ENCODE assay signal across 10 mouse cellular contexts in genomic region chr12:31191329-31191954, GRCm38 (mm10). TPM values are rescaled to one million over a fixed set of nuclear protein-coding genes. Genes with fewer than 3 reads are reported as not detected.
DNase-seq lines count a peak whose midpoint lies in the region; ATAC-seq and TF ChIP-seq lines count a peak whose summit lies in the region.
"Had no signal": no experiment of that assay in that cellular context is flagged by ENCODE, and none has a peak within 500 bp of the region (broad histone marks: within the 10 kb centered on the region; RNA-seq: fewer than 3 reads in every experiment).

No protein-coding gene starts in this region.

- no peak for TF ChIP-seq CTCF in heart, postnatal 0 days (IDR thresholded peaks at IDR 0.05; ENCODE audit: low read depth)

- H3K27ac ChIP-seq in embryonic facial prominence, embryonic 11.5 days (replicated peaks; ENCODE audit: low read depth, low read length) = no peak overlapping the region
- 0 out of 2 replicates have a peak overlapping the region, but pooled peaks have one; percentile 20 for H3K27ac ChIP-seq in heart, postnatal 0 days (ENCODE audit: low read depth)
- H3K27ac ChIP-seq: macrophage had no signal

- no peaks in the 10 kb centered on the region for H3K9me3 ChIP-seq in embryonic facial prominence, embryonic 11.5 days (replicated peaks; ENCODE audit: control insufficient read depth, low read length)
- H3K9me3 ChIP-seq in heart, postnatal 0 days (replicated peaks; ENCODE audit: control insufficient read depth, low read length) = no peaks in the 10 kb centered on the region

- ATAC-seq in embryonic facial prominence, embryonic 11.5 days (replicated peaks; ENCODE audit: insufficient number of reproducible peaks, low FRiP score, low TSS enrichment, low read depth) = peak; percentile 78; the same call in 1 of the 2 replicates
- ATAC-seq in heart, postnatal 0 days (ENCODE audit: insufficient read depth, low read depth) = peak; percentile 88

- no peak overlapping the region for H3K4me3 ChIP-seq in embryonic facial prominence, embryonic 11.5 days (ENCODE audit: low read depth, low read length)
- H3K4me3 ChIP-seq in heart, postnatal 0 days (ENCODE audit: low read depth, low read length) = no peak overlapping the region

- WGBS in embryonic facial prominence, embryonic 11.5 days = 24% methylated on average over 8 of the region's 8 CpGs
- WGBS in heart, postnatal 0 days = 26% methylated on average over 8 of the region's 8 CpGs

- no peak overlapping the region for H3K4me2 ChIP-seq in embryonic facial prominence, embryonic 11.5 days (ENCODE audit: low read depth, low read length)
- no peak overlapping the region for H3K4me2 ChIP-seq in heart, postnatal 0 days (ENCODE audit: low read depth, low read length)

- H3K4me1 ChIP-seq in embryonic facial prominence, embryonic 11.5 days (ENCODE audit: control insufficient read depth, insufficient read depth, low read length) = no peaks in the 10 kb centered on the region
- peaks cover 8% of the 10 kb centered on the region for H3K4me1 ChIP-seq in heart, postnatal 0 days (ENCODE audit: control insufficient read depth, insufficient read depth)

- H3K36me3 ChIP-seq in embryonic facial prominence, embryonic 11.5 days (replicated peaks; ENCODE audit: control insufficient read depth, insufficient read depth, low read depth, low read length) = no peaks in the 10 kb centered on the region
- H3K36me3 ChIP-seq in heart, postnatal 0 days (replicated peaks; ENCODE audit: control insufficient read depth, insufficient read depth, low read length) = no peaks in the 10 kb centered on the region

- H3K9ac ChIP-seq in embryonic facial prominence, embryonic 11.5 days (replicated peaks; ENCODE audit: low read length) = no peak overlapping the region
- H3K9ac ChIP-seq in heart, postnatal 0 days (replicated peaks; ENCODE audit: low read depth, low read length) = no peak overlapping the region

- no peaks in the 10 kb centered on the region for H3K27me3 ChIP-seq in embryonic facial prominence, embryonic 11.5 days (ENCODE audit: control insufficient read depth, insufficient read depth, low read length)
- no peaks in the 10 kb centered on the region for H3K27me3 ChIP-seq in heart, postnatal 0 days (ENCODE audit: control insufficient read depth, insufficient read depth, low read length)
- H3K27me3 ChIP-seq: CH12.LX had no signal

- intact Hi-C loops in left cerebral cortex, postnatal 36 days (cut with DNase I) = no loop called here

- peak; percentile 42 for DNase-seq in kidney, adult 11 months
- no peak for DNase-seq in kidney, adult 18-20 months
- no peak for DNase-seq in embryonic facial prominence, embryonic 11.5 days (ENCODE audit: low spot score)
- peak; percentile 79 for DNase-seq in heart, postnatal 0 days (ENCODE audit: low spot score)
- DNase-seq in kidney, postnatal 14 days = peak; percentile 74
- peak; percentile 38 for DNase-seq in ovary, postnatal 14 days (ENCODE audit: low spot score)
- DNase-seq in left cerebral cortex, adult 18-20 months (ENCODE audit: low spot score in 2 of 2) = no peak
- no peak for DNase-seq in left cerebral cortex, postnatal 36 days (ENCODE audit: low spot score in 2 of 2)

- TF ChIP-seq EP300 in heart, postnatal 0 days (IDR thresholded peaks at IDR 0.05; ENCODE audit: low read depth) = no peak; the same call in 1 of the 2 replicates

RNA-seq across cellular contexts. Expression of gene Gm6993, which starts 49.1 kb away (rescaled TPM):
- polyA plus RNA-seq in embryonic facial prominence, embryonic 11.5 days (2014; fragmentation: Nextera tagmentation; extraction: Ambion mirVana) = not detected in 2 replicates
- not detected in 2 replicates for total RNA-seq in heart, postnatal 0 days (2014; rRNA removed; ENCODE audit: low replicate concordance)
- polyA plus RNA-seq in heart, postnatal 0 days (2015; fragmentation: Nextera tagmentation; extraction: Ambion mirVana) = not detected in 2 replicates
- not detected for total RNA-seq in left cerebral cortex, adult 18-20 months (2021)
- total RNA-seq in left cerebral cortex, postnatal 36 days (2021) = not detected
- total RNA-seq: CH12.LX had no signal
- polyA plus RNA-seq: macrophage had no signal

Comparison
In these comparisons a context has a peak if more than half of its experiments do, and no peak if none do; other contexts are left out.
1. DNase-seq: peak in kidney, adult 11 months (single experiment), heart, postnatal 0 days (single experiment), kidney, postnatal 14 days (single experiment) and ovary, postnatal 14 days (single experiment); none in kidney, adult 18-20 months (single experiment), embryonic facial prominence, embryonic 11.5 days (single experiment), left cerebral cortex, adult 18-20 months (0 of 2) and left cerebral cortex, postnatal 36 days (0 of 2).